Mouse (Mus musculus) left cerebral cortex, adult 18-20 months (tissue): ENCODE measurements at regions not wholly inside any gene's neighbourhood (a gene's known extent, or its start where the extent isn't known, plus 50 kb on each side); places are given as distances from the start of the nearest gene placed in this dataset.

Experiments used
- DNase-seq, 2 experiments: peaks; one replicate each; pipeline ENCODE4 v3.0.0; 2021 to 2022; ENCODE audit warnings: low spot score in 2 of 2, mixed read lengths in 1 of 2
- microRNA-seq, 2 experiments: library from miRNA; unstranded; fragments of <30 nt; microRNA quantifications; one replicate each; pipeline ENCODE4 v1.2.0; 2021

DNA sequence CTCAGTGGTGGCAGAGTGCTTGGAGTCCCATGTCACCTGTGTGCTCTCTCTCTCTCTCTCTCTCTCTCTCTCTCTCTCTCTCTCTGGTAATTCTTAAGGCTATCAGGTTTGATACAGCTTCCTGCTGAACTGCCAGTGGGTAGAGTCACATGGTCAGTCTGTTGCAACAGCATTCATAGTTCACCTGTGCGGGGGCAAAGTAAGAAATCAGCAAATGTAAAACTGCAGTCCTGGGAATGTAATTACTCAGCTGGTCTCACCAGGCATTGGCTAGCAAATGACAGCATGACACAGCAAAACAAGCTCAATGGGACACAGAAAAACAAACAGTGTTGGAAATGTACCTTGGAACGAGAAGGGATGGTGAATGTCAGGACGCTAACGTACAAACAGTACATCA, 422.7 kb downstream of the Ppargc1a start:
- no peak for DNase-seq

DNA sequence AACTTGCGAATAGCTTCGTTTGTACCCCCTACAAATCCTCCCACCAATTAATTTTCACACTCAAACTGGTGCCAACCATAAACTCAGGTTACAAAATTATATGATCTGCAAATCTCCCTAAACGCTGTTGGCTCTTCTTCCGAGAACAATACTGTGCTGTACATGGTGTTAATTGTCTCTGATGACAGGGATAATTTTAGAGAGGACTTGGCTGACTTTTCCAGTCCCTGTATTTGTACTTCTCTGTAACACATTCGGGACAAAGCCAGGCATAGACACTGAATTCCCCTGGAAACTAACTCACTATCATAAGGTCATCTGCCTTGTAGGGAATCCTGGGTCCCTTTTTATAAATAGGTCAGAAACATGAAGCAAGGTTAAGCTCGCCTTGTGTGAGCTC, 442.4 kb downstream of the Ppargc1a start:
- DNase-seq = no peak

DNA sequence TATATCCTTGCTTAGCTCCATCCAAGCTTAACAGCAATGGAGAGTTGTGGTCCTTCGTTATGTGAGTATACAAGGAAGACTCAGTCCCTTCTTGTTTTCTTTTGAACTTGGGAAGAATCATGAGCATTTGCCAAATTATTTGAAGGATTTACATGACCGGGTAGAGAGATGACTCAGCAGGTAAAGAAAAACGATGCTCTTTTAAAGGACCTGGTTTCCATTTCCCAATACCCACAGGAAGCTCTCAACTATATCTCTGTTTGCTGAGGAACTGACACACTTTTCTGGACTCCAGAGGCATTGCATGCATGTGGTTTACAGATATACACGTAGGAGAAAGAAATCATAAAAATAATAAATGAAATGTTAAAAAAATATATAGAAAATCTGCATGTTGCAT, 457.5 kb downstream of the Ppargc1a start:
- DNase-seq = no peak

DNA sequence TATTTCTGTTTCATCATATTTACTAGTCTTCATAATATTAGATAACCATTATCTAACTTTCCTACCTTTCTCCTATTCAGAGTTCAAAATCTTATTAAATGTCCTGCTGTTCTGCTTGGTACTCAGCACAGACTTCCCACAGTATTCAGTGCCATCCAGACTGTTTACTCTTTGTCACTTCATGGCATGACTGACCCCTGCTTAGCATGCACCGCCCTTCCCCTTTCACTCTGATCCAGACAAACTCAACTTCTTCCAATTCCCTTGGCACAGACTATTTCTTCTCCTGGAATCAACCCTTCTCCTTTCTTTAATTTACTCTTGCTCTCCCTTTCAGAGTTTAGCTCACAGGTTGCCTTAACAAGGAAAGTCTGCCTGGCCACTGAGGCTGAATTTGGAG, 458.8 kb downstream of the Ppargc1a start:
- no peak for DNase-seq

DNA sequence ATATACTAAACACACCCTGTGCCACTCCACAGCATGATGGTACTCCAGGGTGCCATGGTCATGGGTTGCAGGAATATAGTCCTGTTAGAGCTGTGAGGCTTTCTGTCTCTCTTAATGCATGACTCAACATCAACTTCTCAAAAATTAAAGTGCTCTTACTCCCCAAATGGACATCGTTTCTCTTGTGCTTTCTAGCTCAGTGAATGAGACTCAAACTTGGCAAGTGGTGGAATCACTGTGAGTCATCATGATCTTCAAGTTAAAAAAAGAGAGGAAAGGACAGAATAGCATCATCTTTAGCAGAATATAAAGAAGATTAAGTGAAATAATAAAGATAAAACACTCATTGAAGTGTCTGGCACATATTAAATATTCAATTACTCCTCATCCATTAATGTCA, 459.3 kb downstream of the Ppargc1a start:
- peak in 1 of 2 experiments; percentile 1 for DNase-seq

DNA sequence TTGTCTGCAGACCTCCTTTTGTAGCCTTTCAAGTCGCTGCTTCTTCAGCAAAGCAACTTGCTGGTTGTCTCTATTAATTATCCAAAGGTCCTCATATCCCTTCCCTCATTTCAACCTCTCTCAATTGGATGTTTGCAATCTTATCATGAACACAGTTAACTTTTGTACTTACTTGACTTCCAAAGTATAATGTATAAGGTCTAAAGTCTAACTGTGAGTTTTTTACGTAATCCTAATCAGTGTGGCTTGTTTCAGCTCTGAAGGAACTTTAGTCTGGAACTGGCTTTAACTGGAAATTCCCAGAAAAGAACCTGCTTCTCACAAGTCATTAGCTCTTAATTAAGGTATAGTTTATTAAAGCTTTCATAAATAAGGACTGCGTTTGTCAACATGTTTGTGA, 467.6 kb downstream of the Ppargc1a start:
- DNase-seq = no peak

DNA sequence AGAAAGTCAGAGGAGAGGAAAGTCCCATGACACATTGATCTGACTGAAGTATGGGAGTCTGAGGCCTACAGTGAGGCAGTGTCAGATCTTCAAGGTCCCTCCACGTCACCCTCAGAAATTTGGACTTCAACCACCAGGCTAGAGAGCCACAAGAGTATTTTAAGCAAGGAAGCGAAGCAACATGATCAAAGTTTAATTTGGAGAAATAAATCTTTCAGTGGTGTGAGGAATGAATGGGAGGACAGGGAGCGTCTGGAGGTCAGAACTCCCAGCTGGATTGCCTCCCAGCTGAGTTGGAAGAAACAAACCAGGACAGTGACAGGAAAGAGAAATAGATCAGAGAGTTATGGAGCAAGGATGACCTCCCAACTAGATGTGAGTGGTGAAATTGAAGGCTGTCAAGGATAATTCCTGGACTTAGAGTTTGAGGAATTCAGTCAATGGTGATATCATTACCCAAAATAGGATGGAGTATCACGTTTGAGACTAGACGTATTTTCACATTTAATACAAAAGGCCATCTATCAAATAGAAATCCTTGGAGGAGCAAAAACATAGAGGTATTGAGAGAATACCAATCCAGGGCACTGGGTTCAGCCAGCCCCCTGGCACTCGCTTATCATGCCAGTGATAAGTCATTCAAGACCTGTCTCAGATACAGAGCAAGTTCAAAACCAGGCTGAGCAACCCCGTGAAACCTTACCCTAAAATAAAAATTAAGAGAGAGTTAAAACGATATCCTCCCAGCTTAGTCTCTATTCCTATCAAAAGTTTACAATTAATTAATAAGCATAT, 494.7 kb downstream of the Ppargc1a start:
- DNase-seq = no peak

DNA sequence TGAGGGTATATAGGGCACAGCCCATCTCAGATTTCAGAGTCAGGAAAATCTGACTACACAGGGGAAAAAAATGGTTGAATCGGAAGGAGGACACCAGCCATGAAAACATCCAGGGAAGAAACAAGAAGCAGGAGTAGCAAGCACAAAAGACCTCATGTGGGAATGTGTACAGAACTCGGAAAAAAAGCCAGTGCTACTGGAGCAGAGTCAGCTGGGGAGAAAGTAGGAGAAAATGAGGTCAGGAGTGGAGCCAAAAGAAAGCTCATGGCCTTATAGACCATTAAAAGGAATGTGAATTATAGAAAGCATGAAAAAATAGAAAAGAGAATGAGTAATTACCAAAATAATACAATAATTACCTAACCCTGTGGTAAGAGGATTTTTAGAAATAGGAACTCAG, 495.4 kb downstream of the Ppargc1a start:
- no peak for DNase-seq

DNA sequence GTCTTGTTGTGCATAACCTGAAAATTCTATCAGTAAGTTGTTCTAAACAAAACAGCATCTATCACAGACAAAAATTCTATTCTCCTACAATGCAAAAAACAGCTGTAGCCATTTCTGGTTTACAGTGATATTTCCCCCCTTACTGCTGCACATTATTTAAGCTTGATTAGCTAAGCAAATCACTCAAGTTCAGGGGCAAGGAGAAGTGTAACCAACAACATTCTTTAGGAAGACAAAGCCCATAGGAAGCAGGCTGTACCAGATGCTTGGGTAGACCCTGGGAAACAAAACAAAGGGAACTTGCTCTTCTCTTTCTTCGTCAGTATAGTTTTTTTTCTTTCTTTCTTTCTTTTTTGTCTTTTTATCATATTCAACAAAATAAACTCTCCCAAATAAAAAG, 497.9 kb downstream of the Ppargc1a start:
- no peak for DNase-seq

DNA sequence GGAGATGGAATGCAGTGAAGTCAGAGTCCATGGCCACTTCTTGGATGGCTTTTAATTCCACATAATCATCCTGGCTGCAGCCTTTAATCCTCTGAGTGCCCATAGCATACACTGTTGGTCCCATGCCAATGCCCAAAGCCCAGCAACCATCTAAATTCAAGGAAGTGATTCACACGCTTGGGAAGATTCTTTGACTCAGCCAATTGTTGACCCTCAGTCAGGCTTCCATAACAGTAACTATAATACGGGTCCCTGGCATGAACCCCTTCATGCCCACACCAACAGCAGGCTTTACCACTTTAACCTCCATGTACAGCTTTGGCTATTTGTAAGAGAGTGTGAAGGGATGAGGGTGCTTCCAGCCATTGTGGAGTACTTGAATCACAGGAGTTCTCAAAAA, 521.7 kb downstream of the Ppargc1a start:
- DNase-seq = no peak

DNA sequence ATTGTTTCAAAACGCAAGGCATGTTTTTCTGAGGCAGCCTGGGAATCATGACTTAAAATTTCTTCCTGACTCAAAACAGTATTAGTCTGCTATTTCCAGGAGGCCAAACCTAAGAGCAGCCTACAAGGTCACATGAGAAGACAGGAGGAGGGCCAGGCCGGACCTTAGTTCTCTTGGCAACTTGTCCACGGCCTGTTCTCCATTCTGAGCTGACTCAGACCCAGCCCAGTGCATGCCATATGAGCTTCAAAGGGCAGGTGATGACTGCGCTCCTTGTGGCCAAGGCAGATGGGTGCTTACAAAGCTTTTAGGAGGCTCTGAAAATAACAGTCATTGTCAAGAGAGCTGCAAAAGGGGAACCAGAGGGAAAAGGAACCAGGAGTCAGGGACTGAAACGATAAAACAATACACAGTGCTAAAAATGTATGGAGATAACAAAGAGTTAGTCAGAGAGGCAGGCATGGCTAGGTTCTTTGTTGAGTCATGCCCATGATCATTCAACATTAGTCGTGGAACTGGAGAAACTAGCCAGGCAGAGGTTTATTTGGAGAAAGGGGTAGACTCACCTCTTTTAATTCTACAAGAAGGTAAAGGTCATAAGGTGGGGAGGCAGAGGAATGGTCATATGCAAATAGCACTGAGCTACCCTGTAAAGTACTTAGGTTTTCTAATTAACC, 525.8 kb downstream of the Ppargc1a start:
- DNase-seq = no peak

DNA sequence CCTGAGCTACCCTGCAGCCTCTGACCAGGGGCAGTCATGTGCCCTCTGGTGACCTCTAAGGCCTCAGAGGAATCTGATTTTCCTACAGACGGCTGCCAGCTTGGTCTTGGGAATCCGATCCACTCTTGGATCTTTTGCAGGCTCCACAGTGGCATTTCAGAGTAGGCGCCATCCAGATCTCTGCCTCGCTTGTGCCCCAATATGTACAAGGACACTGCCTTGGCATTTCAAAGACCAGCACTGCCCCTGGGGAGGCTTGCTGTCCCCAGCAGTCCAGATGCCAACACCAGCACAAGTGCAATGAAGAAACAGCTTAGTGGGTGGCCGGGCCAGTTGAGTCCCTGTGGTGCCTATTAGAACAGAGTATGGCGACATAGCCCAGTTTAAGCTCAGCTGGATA, 526.6 kb downstream of the Ppargc1a start:
- no peak for DNase-seq

DNA sequence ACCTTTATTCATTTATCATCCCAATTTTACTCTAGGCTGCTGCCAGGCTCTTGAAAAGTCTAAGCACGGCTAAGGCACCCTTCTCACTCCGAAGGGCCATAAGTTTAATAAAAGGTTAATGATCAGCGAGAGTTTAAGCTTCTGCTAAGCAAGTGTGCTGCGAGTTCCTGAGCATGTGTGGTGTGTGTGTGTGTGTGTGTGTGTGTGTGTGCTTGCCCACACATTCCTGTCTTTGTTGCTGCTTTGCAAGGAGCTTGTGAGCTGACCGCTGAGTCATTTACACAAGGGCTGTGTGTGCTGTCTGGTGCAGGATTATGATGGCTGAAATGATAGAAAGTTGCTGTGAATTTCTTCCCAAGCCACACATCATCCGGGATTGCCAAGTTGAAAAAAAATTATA, 527.1 kb downstream of the Ppargc1a start:
- DNase-seq = no peak

DNA sequence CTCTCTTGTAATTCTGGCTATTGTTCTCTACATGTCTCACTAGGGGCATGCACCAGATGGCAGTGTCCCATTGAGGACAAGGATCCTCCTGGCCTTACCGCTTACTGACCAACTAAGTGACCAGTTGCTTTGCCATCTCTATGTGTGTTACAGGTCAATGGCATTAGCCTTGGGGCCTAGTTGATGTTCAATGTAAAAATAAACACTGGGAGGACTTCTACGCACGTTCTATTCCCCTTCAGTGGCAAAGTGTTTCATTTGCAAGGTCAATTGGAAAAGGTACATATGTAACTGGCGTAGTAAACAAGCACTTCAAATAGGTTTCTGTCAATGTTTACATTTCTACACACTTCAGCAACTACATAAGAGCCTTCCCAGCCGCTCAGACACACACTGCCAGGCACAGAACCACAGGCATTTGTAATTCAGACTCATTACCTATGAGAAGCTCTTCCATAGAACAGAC, 527.8 kb downstream of the Ppargc1a start:
- no peak for DNase-seq

DNA sequence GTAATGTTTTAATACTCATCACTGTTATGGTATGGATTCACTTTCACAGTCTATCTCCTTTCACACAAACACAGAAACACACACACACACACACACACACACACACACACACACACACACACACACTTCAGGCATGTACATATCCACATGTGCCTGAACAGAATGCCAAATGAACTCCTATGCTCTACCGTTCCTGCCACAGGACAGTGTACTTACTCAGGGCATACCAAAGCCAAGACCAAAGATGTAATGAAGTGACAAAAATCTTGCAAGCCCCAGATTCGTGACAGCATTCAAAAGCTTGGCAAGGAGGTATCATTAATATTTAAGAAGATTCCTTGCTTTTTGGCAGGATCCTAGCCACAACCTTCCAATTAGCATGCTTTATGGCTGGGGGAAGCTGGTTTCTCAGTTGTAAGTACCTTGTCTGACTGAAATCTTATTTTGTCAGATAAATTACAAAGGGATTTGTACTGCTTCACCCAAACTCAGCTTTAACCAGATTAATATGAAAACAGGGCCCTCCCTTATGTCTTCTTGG, 531.0 kb downstream of the Ppargc1a start:
- DNase-seq = no peak

DNA sequence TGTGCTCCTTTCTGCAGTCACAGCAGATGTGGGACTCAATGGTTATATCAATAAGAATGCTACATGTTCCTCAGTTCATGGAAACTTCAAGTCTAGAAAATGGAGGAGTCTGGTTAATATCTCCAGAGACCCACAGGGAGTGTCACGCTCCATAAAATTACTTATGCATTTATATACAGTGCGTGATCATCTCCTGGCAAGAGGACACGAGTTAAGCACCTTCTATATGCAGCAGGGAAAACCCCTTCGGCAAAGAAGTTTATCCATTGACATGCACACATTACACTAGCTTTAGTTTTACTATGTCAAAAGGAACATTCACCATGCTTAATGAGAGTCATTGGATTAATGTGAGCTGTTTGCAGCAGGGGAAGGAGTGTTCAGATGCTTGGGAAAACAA, 538.6 kb downstream of the Ppargc1a start:
- DNase-seq = no peak

DNA sequence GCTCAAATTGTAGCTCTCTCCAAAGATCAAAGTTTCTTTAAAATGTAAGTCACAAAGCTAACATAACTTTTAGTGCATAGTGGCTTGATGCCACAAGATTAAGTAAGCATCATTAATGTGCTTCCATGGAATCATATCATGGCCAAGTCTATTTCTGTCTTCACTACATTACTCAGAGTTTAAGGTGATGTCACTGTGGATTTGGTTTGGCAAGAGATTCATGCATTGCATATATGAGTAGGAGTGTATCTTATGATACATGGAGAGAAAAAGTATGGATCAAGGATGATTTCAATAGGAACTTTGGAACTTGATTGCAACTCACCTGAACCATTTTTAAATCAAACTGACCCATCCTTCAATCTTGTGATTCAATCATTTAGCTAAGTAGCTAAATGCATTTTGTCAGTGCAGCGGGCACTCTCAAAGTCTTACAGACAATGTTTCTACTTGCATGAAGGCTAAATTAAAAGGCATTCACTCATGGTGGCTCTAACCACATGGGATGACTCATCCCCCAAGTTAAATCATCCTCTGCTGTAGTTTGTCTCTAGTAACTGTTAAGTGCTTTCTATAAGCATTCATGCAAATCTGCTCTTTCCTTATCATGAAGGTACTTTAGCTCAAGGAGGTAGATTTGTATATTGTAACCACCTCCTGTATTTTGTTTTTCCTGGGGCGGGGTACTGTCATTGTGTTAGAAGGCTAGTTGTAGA, 576.5 kb downstream of the Ppargc1a start:
- DNase-seq = no peak

Small RNA genes lying in the stretch of these regions (microRNA-seq; reads per million reads assigned to microRNA genes)
- gene Gm44377 = 0 reads per million in 2 experiments
